In the genomic region with DNA sequence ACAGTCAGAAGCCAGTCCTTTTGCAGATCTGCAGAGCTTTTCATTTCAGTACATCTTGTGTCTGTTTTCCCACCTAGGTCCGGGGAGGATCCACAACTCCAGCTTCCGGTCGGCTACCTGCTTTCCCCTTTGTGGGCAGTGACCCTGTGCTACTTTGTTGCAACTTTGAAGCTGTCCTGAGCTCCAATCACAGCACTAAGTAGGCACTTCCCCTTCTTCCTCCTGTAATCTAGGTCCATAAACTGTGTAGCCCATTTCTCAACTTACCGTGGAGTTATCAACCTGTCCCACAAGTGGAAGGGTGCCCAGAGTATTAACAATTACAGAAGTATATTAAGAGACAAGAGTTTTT, we compare ENCODE assay signal across 8 mouse cellular contexts. TPM values are rescaled to one million over a fixed set of nuclear protein-coding genes. Genes with fewer than 3 reads are reported as not detected.
DNase-seq lines count a peak whose midpoint lies in the region; ATAC-seq and TF ChIP-seq lines count a peak whose summit lies in the region.

No protein-coding gene starts in this region.

- H3K4me3 ChIP-seq in cerebellum, adult 2 months (replicated peaks; ENCODE audit: insufficient read depth, low read depth, low read length), result peak overlapping the region; percentile 99
- H3K4me3 ChIP-seq in thymus, adult 2 months (ENCODE audit: control insufficient read depth, insufficient read depth, low read length), result peak overlapping the region; percentile 96
- peak overlapping the region; percentile 62 for H3K4me3 ChIP-seq in liver, embryonic 15.5 days (replicated peaks)
- peak overlapping the region; percentile 59 for H3K4me3 ChIP-seq in stomach, postnatal 0 days (ENCODE audit: low read depth, low read length)

- H3K9me3 ChIP-seq in liver, embryonic 15.5 days (replicated peaks), result no peaks in the 10 kb centered on the region
- no peaks in the 10 kb centered on the region for H3K9me3 ChIP-seq in stomach, postnatal 0 days (ENCODE audit: control insufficient read depth, low read length)

- H3K27me3 ChIP-seq in cerebellum, adult 2 months (ENCODE audit: control insufficient read depth, insufficient read depth, low read length), result no peaks in the 10 kb centered on the region
- no peaks in the 10 kb centered on the region for H3K27me3 ChIP-seq in thymus, adult 2 months (ENCODE audit: control insufficient read depth, insufficient read depth, low read length)
- no peaks in the 10 kb centered on the region for H3K27me3 ChIP-seq in liver, embryonic 15.5 days
- no peaks in the 10 kb centered on the region for H3K27me3 ChIP-seq in stomach, postnatal 0 days (ENCODE audit: control insufficient read depth, insufficient read depth, low read length)

- no peak overlapping the region for H3K27ac ChIP-seq in cerebellum, adult 2 months (ENCODE audit: insufficient read depth, low read length)
- H3K27ac ChIP-seq in thymus, adult 2 months (ENCODE audit: control insufficient read depth, insufficient read depth, low read length), result no peak overlapping the region
- H3K27ac ChIP-seq in liver, embryonic 15.5 days (replicated peaks), result no peak overlapping the region
- H3K27ac ChIP-seq in stomach, postnatal 0 days (replicated peaks), result peak overlapping the region; percentile 79; the same call in 1 of the 2 replicates

- DNase-seq in cerebellum, adult 2 months, result no peak
- DNase-seq in cerebellum, postnatal 36 days, result no peak
- no peak for DNase-seq in thymus, adult 2 months
- no peak for DNase-seq in thymus, postnatal 10 days (ENCODE audit: low spot score in 2 of 2)
- no peak for DNase-seq in stomach, postnatal 0 days (ENCODE audit: low spot score)
- DNase-seq in thymus, adult 18-20 months, result no peak
- DNase-seq in thymus, postnatal 4 days, result no peak

- TF ChIP-seq EP300 in stomach, postnatal 0 days (optimal IDR thresholded peaks at IDR 0.05), result no peak

- H3K4me2 ChIP-seq in liver, embryonic 15.5 days, result peak overlapping the region; percentile 65
- peak overlapping the region; percentile 54 for H3K4me2 ChIP-seq in stomach, postnatal 0 days (replicated peaks; ENCODE audit: low read depth)

- TF ChIP-seq CTCF in cerebellum, adult 2 months (IDR thresholded peaks at IDR 0.05; ENCODE audit: borderline replicate concordance, insufficient read depth, low read depth, low read length), result no peak
- TF ChIP-seq CTCF in thymus, adult 2 months (IDR thresholded peaks at IDR 0.05; ENCODE audit: borderline replicate concordance, control insufficient read depth, extremely low read depth, insufficient read depth, low read length, poor library complexity), result no peak
- no peak for TF ChIP-seq CTCF in stomach, postnatal 0 days (IDR thresholded peaks at IDR 0.05; ENCODE audit: low read depth)

- no peak for TF ChIP-seq POLR2A in cerebellum, adult 2 months (IDR thresholded peaks at IDR 0.05; ENCODE audit: borderline replicate concordance, insufficient read depth, low read length)
- no peak for TF ChIP-seq POLR2A in thymus, adult 2 months (IDR thresholded peaks at IDR 0.05; ENCODE audit: control insufficient read depth, extremely low read depth, insufficient read depth, low read length, poor library complexity)

- H3K4me1 ChIP-seq in cerebellum, adult 2 months (ENCODE audit: control insufficient read depth, insufficient read depth, low read length), result no peaks in the 10 kb centered on the region
- 0 out of 2 replicates have a peak, but pooled peaks cover 2% of the 10 kb centered on the region for H3K4me1 ChIP-seq in thymus, adult 2 months (replicated peaks; ENCODE audit: control insufficient read depth, insufficient read depth, low read length)
- peaks cover 2% of the 10 kb centered on the region; the same call in 1 of the 2 replicates for H3K4me1 ChIP-seq in liver, embryonic 15.5 days (replicated peaks)
- no peaks in the 10 kb centered on the region for H3K4me1 ChIP-seq in stomach, postnatal 0 days (replicated peaks; ENCODE audit: control insufficient read depth, insufficient read depth)

- no peaks in the 10 kb centered on the region for H3K36me3 ChIP-seq in thymus, adult 2 months (ENCODE audit: control insufficient read depth, insufficient read depth, low read length)
- no peaks in the 10 kb centered on the region for H3K36me3 ChIP-seq in liver, embryonic 15.5 days (replicated peaks)
- no peaks in the 10 kb centered on the region for H3K36me3 ChIP-seq in stomach, postnatal 0 days (ENCODE audit: control insufficient read depth, insufficient read depth, low read length)

- ATAC-seq in liver, embryonic 15.5 days (ENCODE audit: insufficient read depth), result peak; percentile 50
- peak; percentile 71; the same call in 1 of the 2 replicates for ATAC-seq in stomach, postnatal 0 days (ENCODE audit: low FRiP score, low TSS enrichment)

- 16% methylated on average over 4 of the region's 4 CpGs for WGBS in cerebellum, adult 2 months
- 12% methylated on average over 4 of the region's 4 CpGs for WGBS in thymus, adult 2 months
- WGBS in liver, embryonic 15.5 days (ENCODE audit: insufficient replicate concordance), result under 1% methylated on average over 4 of the region's 4 CpGs
- 13% methylated on average over 4 of the region's 4 CpGs for whole genome bisulfite sequencing in stomach, postnatal 0 days

- no peak overlapping the region for H3K9ac ChIP-seq in liver, embryonic 15.5 days
- peak overlapping the region; percentile 75 for H3K9ac ChIP-seq in stomach, postnatal 0 days (ENCODE audit: low read length)

RNA-seq across cellular contexts. Expression of a gene that starts 0.3 kb away (rescaled TPM):
- 3.6 and 4.5 TPM in 2 replicates for polyA plus RNA-seq in cerebellum, adult 2 months (2012; rRNA removed)
- polyA plus RNA-seq in thymus, adult 2 months (2012; rRNA removed), result 0.78 and 1.6 TPM in 2 replicates
- 0.79 and 1.1 TPM in 2 replicates for polyA plus RNA-seq in liver, embryonic 15.5 days (2015; fragmentation: Nextera tagmentation; extraction: Ambion mirVana)
- 2.4 and 2.5 TPM in 2 replicates for polyA plus RNA-seq in stomach, postnatal 0 days (2015; fragmentation: Nextera tagmentation; extraction: Ambion mirVana)

RNA-seq across cellular contexts. Expression of a gene that starts 39.4 kb away (rescaled TPM):
- polyA plus RNA-seq in cerebellum, adult 2 months (2012; rRNA removed), result not detected in 2 replicates
- not detected in 2 replicates for polyA plus RNA-seq in thymus, adult 2 months (2012; rRNA removed)
- 0.68 and 0.89 TPM in 2 replicates for polyA plus RNA-seq in liver, embryonic 15.5 days (2015; fragmentation: Nextera tagmentation; extraction: Ambion mirVana)
- 1.6 and 2.5 TPM in 2 replicates for polyA plus RNA-seq in stomach, postnatal 0 days (2015; fragmentation: Nextera tagmentation; extraction: Ambion mirVana)
